Mouse (Mus musculus) liver, adult 2 months (tissue): Measurements from ENCODE around the gene Olfr1270. TPM values are rescaled to one million over a fixed set of nuclear protein-coding genes. Genes with fewer than 3 reads are reported as not detected.

Experiments
- DNase-seq: peaks from one replicate; pipeline ENCODE4 v3.0.0-alpha.2; 2011; ENCODE audit warnings: low read depth, low spot score; ENCODE audit errors: extremely low read depth
- H3K27ac ChIP-seq: fragments of 200-500 bp; replicated peaks from 2 replicates; pipeline ENCODE4 v1.5.1; 2012; ENCODE audit warnings: low read depth, mild to moderate bottlenecking, control low read depth, inconsistent platforms, low read length; ENCODE audit not compliant: insufficient read depth
- H3K27me3 ChIP-seq: fragments of 200-500 bp; 2 replicates; pipeline ENCODE4 v1.6.1; 2012; ENCODE audit warnings: mild to moderate bottlenecking, moderate library complexity, low read length, inconsistent platforms; ENCODE audit not compliant: control insufficient read depth, insufficient read depth
- H3K36me3 ChIP-seq: fragments of 200-500 bp; 2 replicates; pipeline ENCODE4 v1.6.1; 2012; ENCODE audit warnings: low read length, inconsistent platforms; ENCODE audit not compliant: control insufficient read depth, insufficient read depth
- H3K4me1 ChIP-seq: fragments of 200-500 bp; 2 replicates; pipeline ENCODE4 v1.6.1; 2011; ENCODE audit warnings: low read length; ENCODE audit not compliant: control insufficient read depth, insufficient read depth
- H3K4me3 ChIP-seq: fragments of 200-500 bp; 2 replicates; pipeline ENCODE4 v1.5.1; 2011; ENCODE audit warnings: low read depth, mild to moderate bottlenecking, control low read depth, low read length, moderate library complexity; ENCODE audit not compliant: insufficient read depth
- H3K79me2 ChIP-seq: fragments of 200-500 bp; 2 replicates; pipeline ENCODE4 v1.6.1; 2012; ENCODE audit warnings: inconsistent platforms, mild to moderate bottlenecking, low read length, moderate library complexity; ENCODE audit not compliant: control insufficient read depth, insufficient read depth
- H3K9ac ChIP-seq: fragments of 200-500 bp; 2 replicates; pipeline ENCODE4 v1.6.1; 2012; ENCODE audit warnings: low read depth, mild to moderate bottlenecking, control low read depth, inconsistent platforms, low read length
- CTCF ChIP-seq: fragments of 200-500 bp; IDR thresholded peaks from 2 replicates; pipeline ENCODE4 v1.5.1; 2011; ENCODE audit warnings: low read depth, low read length, control low read depth
- POLR2A ChIP-seq: fragments of 200-500 bp; IDR thresholded peaks from 2 replicates; pipeline ENCODE4 v1.6.1; 2011; ENCODE audit warnings: low read length, control low read depth; ENCODE audit not compliant: insufficient read depth; ENCODE audit errors: extremely low read depth
- WGBS: fragments of 180-500 bp; shearing (Covaris S2); methylation state at CpG from one replicate; pipeline ENCODE4 v1.1.7; 2018; 5-methylcytosine and 5-hydroxymethylcytosine counted together
- polyA plus RNA-seq: library from polyadenylated mRNA; depleted of rRNA; stranded (reverse); fragments of >200 nt; gene quantifications from 2 replicates; pipeline ENCODE4 v1.2.3, GENCODE M21; 2012; rRNA removed
- total RNA-seq: library from RNA; depleted of rRNA; stranded (reverse); fragments of >200 nt; gene quantifications from 2 replicates; pipeline ENCODE4 v1.2.3, GENCODE M21; 2014; rRNA removed

The Olfr1270 gene
- total and polyA plus RNA-seq, 2 experiments: not detected

- Histone ChIP-seq H3K27me3 (no peaks in the 10 kb centered on the region), H3K4me3 (no peak within 1 kb of the TSS), H3K36me3 (no peaks in the 10 kb centered on the region), H3K27ac (no peak within 1 kb of the TSS), H3K79me2 (no peaks in the 10 kb centered on the region), H3K4me1 (no peaks in the 10 kb centered on the region), H3K9ac (no peak within 1 kb of the TSS)
- TF ChIP-seq POLR2A (no peak), CTCF (no peak)
- no peak for DNase-seq
Measured at GRCm38 (mm10) chr2:90142196-90142595, 10.7 kb downstream of the Olfr1270 start, which contains the start of gene Olfr32. Olfr32 (minus strand) TSS chr2:90142296.

GRCm38 (mm10) chr2:90121312-90121711 is 31.6 kb downstream of the Olfr1270 start, which contains the start of gene Olfr1269:
Olfr1269 (minus strand) TSS chr2:90121412.
- Histone ChIP-seq H3K36me3 (no peaks in the 10 kb centered on the region), H3K27ac (no peak within 1 kb of the TSS), H3K27me3 (no peaks in the 10 kb centered on the region), H3K79me2 (no peaks in the 10 kb centered on the region), H3K9ac (no peak within 1 kb of the TSS), H3K4me3 (no peak within 1 kb of the TSS), H3K4me1 (no peaks in the 10 kb centered on the region)
- TF ChIP-seq CTCF (no peak), POLR2A (no peak)
- DNase-seq: no peak
- WGBS: 90% methylated on average over 1 of the region's 1 CpGs

Other genes with a start within 250 kb of the Olfr1270 start
- not detected in 2 replicates for gene Olfr1258, start 225.8 kb downstream of the Olfr1270 start, total RNA-seq
- gene Olfr1258, start 225.8 kb downstream of the Olfr1270 start, polyA plus RNA-seq: not detected in 2 replicates
- not detected in 2 replicates for gene Olfr1259, start 204.4 kb downstream of the Olfr1270 start, total RNA-seq
- gene Olfr1259, start 204.4 kb downstream of the Olfr1270 start, polyA plus RNA-seq: not detected in 2 replicates
- not detected in 2 replicates for gene Olfr1260, start 178.8 kb downstream of the Olfr1270 start, total RNA-seq
- not detected in 2 replicates for gene Olfr1260, start 178.8 kb downstream of the Olfr1270 start, polyA plus RNA-seq
- not detected in 2 replicates for gene Olfr1261, start 161.9 kb downstream of the Olfr1270 start, total RNA-seq
- gene Olfr1261, start 161.9 kb downstream of the Olfr1270 start, polyA plus RNA-seq: not detected in 2 replicates
- gene Olfr1262, start 152.9 kb downstream of the Olfr1270 start, total RNA-seq: not detected in 2 replicates
- not detected in 2 replicates for gene Olfr1262, start 152.9 kb downstream of the Olfr1270 start, polyA plus RNA-seq
- not detected in 2 replicates for gene Olfr1263, start 141.0 kb downstream of the Olfr1270 start, total RNA-seq
- not detected in 2 replicates for gene Olfr1263, start 141.0 kb downstream of the Olfr1270 start, polyA plus RNA-seq
- not detected in 2 replicates for gene Olfr1264, start 127.5 kb downstream of the Olfr1270 start, total RNA-seq
- not detected in 2 replicates for gene Olfr1264, start 127.5 kb downstream of the Olfr1270 start, polyA plus RNA-seq
- gene Olfr1265, start 117.8 kb downstream of the Olfr1270 start, total RNA-seq: not detected in 2 replicates
- gene Olfr1265, start 117.8 kb downstream of the Olfr1270 start, polyA plus RNA-seq: not detected in 2 replicates
- gene Olfr140, start 89.5 kb downstream of the Olfr1270 start, total RNA-seq: not detected in 2 replicates
- gene Olfr140, start 89.5 kb downstream of the Olfr1270 start, polyA plus RNA-seq: not detected in 2 replicates
- not detected in 2 replicates for gene Olfr1269, start 31.7 kb downstream of the Olfr1270 start, total RNA-seq
- gene Olfr1269, start 31.7 kb downstream of the Olfr1270 start, polyA plus RNA-seq: not detected in 2 replicates
- not detected in 2 replicates for gene Olfr32, start 10.8 kb downstream of the Olfr1270 start, total RNA-seq
- gene Olfr32, start 10.8 kb downstream of the Olfr1270 start, polyA plus RNA-seq: not detected in 2 replicates
- gene Olfr1506, start 71.4 kb upstream of the Olfr1270 start, total RNA-seq: not detected in 2 replicates
- gene Olfr1506, start 71.4 kb upstream of the Olfr1270 start, polyA plus RNA-seq: not detected in 2 replicates
- not detected in 2 replicates for gene Olfr142, start 104.5 kb upstream of the Olfr1270 start, total RNA-seq
- not detected in 2 replicates for gene Olfr142, start 104.5 kb upstream of the Olfr1270 start, polyA plus RNA-seq
- not detected in 2 replicates for gene Olfr1271, start 117.9 kb upstream of the Olfr1270 start, total RNA-seq
- gene Olfr1271, start 117.9 kb upstream of the Olfr1270 start, polyA plus RNA-seq: not detected in 2 replicates
- not detected in 2 replicates for gene Olfr1272, start 139.8 kb upstream of the Olfr1270 start, total RNA-seq
- gene Olfr1272, start 139.8 kb upstream of the Olfr1270 start, polyA plus RNA-seq: not detected in 2 replicates
- gene Gm13769, start 169.1 kb upstream of the Olfr1270 start, total RNA-seq: not detected in 2 replicates
- gene Gm13769, start 169.1 kb upstream of the Olfr1270 start, polyA plus RNA-seq: not detected in 2 replicates
- not detected in 2 replicates for gene Olfr1274-ps, start 245.6 kb upstream of the Olfr1270 start, total RNA-seq
- gene Olfr1274-ps, start 245.6 kb upstream of the Olfr1270 start, polyA plus RNA-seq: not detected in 2 replicates